20 mouse cellular contexts compared by ENCODE assay signal in the genomic region with DNA sequence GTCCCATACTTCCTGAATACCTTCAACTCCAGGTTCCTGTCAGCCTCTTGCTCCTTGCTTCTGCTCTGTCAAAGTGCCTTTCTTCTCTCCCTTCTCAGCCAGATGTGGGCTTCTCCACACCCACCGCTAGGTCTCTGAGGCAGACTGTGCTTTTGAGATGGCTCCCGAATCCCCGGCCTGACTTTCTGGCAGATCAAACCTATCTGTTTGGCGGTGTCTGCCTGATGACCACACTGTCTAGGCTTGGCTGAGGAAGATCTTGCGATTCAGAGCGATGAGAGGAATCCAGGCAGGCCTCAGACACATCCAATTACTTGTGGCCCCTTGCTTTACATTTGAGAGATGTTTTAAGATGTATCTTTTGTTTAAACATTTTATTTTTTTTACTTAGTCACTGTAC.
"Had no signal": no experiment of that assay in that cellular context is flagged by ENCODE, and none has a peak within 500 bp of the region (broad histone marks: within the 10 kb centered on the region; RNA-seq: fewer than 3 reads in every experiment).

No protein-coding gene starts in this region.

- H3K36me3 ChIP-seq: heart, embryonic 13.5 days; heart, embryonic 15.5 days; hindbrain, embryonic 13.5 days; hindbrain, embryonic 15.5 days; kidney, embryonic 15.5 days; limb, embryonic 10.5 days; limb, embryonic 12.5 days; liver, embryonic 13.5 days had no signal

- H3K4me1 ChIP-seq: heart, embryonic 13.5 days; heart, embryonic 15.5 days; hindbrain, embryonic 13.5 days; hindbrain, embryonic 15.5 days; kidney, embryonic 15.5 days; limb, embryonic 10.5 days; liver, embryonic 13.5 days had no signal

- H3K4me3 ChIP-seq: heart, embryonic 13.5 days; heart, embryonic 15.5 days; hindbrain, embryonic 13.5 days; hindbrain, embryonic 15.5 days; kidney, embryonic 15.5 days; left cerebral cortex, adult 2 months; limb, embryonic 10.5 days; limb, embryonic 12.5 days; liver, embryonic 13.5 days had no signal

- H3K27me3 ChIP-seq: heart, embryonic 13.5 days; heart, embryonic 15.5 days; hindbrain, embryonic 13.5 days; hindbrain, embryonic 15.5 days; kidney, embryonic 15.5 days; limb, embryonic 12.5 days; liver, embryonic 13.5 days had no signal

- H3K9me3 ChIP-seq: heart, embryonic 13.5 days; heart, embryonic 15.5 days; hindbrain, embryonic 13.5 days; hindbrain, embryonic 15.5 days; kidney, embryonic 15.5 days; limb, embryonic 10.5 days; limb, embryonic 12.5 days; liver, embryonic 13.5 days had no signal

- ATAC-seq: hindbrain, postnatal 0 days had no signal

- DNase-seq: gastrocnemius, postnatal 36 days; heart, adult 18-20 months; heart, postnatal 14 days; heart, postnatal 36 days; kidney, adult 11 months; kidney, adult 2 months; kidney, adult 9 months; kidney, postnatal 14 days; kidney, postnatal 36 days; liver; liver, embryonic 13.5 days had no signal
